Mouse (Mus musculus): ENCODE data around the gene Midn.
A peak's percentile ranks its signal among the peaks of the same experiment; 100 is the strongest.
"Not testable (repeated sequence)": the region's sequence is repeated elsewhere in the genome, so short reads cannot be mapped to it uniquely, and the experiment has no call there.

Midn gene

DNA sequence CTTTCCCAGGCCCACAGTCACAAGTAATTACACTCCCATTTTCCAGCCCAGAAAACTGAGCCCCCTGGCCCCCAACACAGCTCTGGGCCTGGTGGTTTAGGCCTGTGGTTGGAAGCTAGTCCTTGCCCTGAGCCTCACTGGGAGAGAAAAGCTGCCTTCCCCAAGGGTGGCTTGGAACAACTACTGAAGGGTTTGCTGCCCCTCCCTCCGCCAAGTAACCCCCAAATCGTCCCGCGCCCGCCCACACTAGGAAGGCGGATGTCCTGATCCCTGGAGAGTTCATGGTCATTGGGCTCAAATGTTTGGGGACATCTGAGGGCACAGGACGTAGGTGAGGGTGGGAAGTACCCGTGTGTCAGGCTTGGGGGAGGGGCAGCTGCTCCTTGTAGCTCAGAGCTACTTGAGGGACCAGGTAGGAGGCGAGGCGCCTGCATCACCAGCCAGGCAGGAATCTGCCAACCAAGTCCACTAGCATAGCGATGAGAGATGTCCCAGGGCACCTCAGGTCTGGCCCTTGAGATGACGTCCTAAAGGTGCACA, 11.0 kb downstream of the Midn start:
- DNase-seq, result peak; percentile 81

DNA sequence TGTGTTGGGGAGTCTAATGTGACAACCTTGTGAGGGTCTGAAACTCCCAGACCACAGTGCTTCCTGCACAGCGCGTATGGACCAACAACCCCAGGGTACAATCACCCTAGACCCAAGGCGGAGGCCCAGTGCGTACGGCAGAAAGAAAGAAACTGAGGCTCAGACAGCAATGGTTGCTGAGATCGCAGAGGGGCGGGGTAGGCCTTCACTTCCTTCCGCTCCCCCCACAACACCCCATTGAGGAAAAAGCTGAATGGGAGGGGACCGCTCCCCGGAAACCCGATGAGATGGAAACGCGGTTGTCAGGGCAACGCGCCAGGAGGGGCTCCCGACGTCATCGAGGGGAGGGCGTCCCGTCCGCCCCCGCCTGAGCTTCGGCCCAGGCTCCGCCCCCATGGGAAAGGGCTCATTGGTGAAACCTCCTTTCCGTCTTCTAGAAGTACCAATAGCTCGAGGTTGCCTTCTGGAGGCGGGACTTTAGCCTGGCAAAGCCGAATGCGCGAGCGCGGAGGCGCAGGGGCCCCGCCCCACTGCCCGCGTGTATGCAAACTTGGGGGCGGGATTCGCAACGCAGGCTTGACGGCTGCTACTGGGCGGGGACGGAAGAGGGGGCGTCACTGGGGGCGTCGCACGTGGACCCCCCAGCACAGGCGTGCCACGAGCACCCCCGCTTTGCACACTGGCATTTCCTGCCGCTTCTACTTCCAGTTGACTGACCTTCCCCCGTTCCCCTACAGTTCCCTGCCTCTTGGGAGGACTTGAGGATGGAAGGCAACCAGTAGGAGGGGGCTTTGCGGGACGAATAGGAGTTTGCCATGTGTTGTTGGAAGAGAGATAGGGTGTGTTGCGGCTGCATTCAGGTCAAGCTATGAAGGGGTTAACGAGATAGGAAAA, 11.7 kb downstream of the Midn start:
- peak; percentile 99 for DNase-seq

DNA sequence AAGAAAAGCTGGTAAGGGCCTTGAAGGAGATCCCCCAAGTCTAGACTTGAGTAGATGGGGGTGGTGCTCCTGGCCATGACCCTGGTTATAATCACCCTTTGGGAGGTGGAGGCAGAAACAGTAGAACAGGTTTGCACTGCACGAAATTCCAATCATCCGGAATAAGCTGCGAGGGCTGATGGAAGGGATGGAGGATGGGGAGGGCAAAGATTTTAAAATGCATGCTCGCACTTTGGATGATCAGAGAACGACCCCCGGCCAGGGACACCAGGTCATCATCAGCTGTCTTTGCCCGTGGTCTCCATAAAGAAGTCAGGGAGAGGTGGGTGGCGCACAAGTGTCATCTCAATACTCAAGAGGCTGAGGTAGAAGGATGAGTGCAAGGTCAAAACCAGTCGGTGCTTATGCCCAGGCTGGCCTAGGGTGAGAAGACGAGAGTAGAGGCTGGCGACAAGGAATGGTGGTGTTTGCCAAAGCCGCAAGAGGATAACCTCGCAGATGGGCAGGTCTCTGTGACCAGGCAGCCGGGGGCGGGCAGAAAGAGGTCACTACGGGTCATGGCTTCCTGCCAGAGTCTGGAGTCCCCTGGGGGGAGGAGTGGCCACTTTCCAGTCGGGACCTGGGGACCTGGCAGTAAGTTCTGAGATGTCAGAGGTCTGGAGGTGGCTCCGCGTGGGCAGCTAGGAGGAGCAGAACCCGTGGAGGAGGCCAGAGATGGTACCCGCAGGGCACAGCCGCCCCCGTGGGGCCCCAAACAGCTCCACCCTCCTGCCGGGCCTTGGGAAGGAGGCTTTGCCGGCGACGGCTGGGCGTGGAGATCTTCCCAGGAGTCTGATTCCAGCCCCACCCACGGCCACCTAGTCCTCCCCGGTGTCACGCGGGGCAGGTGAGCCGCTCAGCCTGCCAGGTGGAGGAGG, 12.6 kb downstream of the Midn start:
- peak; percentile 71 for DNase-seq

DNA sequence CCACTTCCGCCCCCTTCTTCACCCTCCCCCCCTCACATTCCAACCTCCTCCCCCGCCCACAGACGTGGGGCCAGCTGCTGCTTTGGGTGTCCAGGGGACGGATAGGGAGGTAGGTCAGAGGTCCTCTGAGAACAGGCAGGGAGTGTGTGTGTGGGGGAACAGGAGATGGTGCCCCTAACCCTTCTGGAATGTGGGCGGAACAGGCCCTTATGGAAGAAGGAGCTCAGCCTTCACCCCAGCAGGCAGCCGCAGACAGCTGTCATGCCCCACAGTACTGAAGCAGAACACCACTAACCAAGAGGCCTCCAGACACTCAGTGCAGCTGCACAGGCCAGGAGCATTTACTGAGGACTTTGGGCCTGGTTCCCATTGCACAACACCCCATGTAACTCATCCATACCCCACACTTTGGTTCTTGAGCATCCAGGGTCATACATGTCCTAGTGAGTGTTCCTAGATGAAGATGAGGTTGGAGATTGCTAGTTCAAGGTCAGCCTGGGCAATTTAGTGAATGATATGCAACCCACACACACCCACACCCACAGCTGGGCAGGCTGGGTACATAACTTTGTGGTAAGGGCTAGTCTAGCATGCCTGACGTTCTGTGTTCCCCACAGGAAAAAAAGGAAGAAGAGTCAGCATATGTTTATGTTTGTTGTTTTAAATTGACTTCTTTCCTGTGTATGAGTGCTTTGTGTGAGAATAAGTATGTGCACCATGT, 13.6 kb downstream of the Midn start:
- peak; percentile 65 for DNase-seq

DNA sequence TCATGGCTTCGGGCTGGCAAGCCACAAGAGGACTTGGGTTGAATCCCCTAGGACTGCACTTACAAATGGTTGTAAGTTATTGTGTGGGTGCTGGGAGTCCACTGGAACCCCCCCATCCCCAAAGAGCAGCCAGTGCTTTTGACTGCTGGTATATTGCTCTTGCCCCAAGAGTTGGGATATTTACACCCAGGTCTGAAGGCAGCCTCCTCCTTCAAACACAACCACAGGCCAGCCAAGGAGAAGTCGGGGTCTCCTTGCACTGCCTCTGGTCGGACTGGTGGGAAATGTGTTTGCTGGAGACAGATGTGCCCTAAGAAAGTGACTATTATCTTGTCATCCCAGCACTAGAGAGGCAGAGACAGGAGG, 14.2 kb downstream of the Midn start:
- no peak for DNase-seq

DNA sequence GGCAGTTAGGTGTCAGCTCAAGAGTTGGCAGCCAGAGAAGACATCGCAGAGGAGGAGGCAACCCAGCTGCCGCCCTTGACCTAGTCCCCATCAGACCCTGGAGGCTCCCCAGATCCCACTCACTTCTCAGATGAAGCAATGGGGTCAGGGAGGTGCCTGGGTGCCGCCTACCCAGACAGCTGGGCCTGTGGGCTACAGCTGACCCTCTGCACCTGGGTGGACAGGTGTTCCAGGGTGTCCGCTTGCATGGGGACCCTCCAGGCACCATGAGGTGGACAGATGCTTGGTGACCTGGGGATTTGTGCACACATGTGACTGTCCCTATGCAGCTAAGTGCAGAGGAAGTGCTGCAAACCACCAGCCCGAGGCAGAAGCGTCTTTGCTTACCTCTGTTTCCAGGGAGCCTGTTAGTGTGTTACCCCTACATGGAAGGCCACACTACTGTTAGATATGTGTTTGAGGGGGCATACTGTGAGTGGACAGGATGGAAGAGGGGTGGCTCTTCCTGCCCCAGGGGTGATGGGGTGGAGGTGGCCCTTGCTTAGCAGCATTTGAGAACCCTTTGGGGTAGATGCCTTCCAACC, 14.7 kb downstream of the Midn start:
- DNase-seq, result peak; percentile 50

DNA sequence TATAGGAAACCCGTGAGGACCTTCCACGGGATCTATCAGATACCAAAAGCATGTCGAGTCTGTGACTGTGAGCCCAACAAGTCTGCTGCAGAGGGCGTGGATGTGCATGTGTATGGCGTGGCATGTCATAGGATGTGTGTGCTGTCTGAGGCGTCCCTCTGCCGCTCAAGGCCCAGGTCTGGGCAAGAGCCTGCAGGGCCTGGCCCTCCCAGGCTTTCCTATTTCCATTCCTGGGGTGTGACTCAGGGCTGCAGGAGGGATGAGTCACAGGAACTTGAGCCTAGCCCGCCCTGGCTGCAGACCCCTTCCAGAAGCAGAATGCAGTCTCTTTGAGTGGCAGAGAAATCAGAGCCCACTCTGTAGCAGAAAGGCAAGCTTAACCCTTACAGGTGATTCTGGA, 15.6 kb downstream of the Midn start:
- DNase-seq, result peak; percentile 36

DNA sequence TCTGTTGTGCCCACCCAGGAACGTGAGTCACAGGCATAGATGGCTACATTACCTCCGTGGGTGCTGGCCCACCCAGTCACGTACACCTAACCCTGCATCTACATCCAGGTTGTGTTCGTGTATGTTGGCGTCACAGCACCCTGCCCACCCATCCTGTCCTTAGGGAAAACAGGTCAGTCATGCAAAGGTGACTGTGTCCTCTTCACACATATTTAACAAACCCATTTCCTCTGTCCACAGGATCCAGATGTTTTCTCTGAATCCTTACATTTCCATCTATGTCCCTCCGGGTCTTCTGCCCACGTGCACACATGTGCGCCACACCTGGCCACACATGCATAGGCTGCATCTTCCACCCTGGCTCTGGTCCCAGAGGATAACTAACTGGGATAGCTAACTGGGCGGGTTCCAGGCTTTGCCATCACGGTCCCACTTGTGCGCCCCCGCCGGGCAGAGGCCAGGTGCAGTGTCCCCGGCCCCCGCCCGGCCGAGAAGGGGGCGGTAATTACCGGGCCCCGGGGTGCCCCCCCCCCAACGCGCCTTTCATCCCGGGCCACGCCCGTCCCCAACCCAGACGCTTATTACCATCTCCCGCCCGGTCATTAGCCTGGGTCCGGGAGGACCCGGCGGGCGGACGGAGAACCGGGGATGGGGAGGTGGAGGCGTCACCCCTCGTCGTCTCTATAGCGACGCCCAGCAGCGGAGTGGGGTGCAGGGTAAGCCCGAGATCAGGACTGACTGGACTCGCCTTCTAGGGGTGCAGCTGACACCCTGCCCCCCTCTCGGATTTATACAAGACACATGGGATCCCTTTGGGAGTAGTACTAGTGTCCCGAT, 16.3 kb downstream of the Midn start:
- no peak for DNase-seq

DNA sequence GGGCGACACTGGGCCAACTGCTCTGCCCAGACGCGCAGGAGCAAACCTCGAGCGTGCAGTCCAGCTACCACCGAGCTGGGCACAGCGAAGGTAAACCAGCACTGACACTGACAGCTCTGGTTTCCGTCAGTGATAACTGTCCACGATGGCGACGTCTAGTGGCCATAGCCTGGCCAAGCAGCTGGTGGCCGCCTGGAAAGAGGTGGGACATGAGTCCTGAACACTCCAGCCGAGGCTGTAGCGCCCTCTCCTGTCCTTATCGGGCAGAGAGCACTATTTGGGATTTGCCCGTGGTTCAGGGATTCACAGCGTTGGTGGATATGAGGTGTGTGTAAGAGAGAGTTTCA, 16.9 kb downstream of the Midn start:
- DNase-seq, result peak; percentile 92

DNA sequence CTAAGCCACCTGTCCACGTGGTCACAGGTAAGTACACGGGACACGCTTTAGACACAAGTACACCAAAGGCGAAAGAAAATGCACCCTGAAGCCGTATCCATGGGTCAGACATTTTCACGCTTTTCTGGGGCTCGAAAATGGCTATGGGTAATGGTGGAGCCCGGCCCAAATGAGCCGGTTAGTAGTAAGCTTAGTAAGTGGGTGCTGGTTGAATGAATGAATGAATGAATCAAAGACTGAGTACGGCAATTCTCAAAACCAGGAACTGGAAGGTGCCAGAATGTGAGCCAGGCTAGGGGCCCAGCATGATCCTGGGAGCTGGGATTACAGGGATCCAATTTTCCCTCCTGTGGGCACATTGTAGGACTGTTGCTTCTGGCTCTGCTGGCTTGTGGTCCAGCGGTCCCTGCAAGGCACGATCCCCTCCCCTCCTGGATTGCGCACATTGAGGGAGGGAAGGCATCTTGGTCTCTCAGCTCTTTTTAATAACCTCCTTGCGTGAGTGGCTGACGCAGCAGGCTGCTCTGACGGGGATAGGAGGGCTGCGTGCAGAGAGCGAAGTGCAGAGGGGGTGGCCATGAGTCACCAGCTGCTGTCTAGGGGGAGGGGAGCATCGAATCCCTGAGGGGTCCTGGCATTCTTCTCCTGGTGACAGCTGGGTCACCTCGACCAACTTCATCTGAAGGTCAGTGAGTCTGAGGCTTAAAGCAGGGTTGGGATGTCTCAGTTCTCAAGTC, 17.5 kb downstream of the Midn start, which contains the start of gene Cirbp:
Gene Cirbp (plus strand): TSS at position 594 of the 737 bp plus-strand sequence.
- DNase-seq, result peak; percentile 33

DNA sequence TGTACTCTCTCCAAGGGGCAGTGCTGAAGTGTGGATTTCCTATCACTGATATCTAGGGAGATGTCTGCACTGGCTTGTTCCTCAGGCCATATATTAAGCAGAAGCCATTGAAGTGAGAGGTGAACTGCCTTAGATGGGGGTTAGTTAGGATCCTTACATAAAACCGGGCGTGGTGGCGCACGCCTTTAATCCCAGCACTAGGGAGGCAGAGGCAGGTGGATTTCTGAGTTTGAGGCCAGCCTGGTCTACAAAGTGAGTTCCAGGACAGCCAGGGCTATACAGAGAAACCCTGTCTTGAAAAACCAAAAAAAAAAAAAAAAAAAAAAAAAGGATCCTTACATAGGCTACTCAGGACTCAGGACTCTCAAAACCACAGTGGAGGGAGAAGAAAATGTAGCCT, 18.1 kb downstream of the Midn start:
- DNase-seq, result not testable (repeated sequence)

DNA sequence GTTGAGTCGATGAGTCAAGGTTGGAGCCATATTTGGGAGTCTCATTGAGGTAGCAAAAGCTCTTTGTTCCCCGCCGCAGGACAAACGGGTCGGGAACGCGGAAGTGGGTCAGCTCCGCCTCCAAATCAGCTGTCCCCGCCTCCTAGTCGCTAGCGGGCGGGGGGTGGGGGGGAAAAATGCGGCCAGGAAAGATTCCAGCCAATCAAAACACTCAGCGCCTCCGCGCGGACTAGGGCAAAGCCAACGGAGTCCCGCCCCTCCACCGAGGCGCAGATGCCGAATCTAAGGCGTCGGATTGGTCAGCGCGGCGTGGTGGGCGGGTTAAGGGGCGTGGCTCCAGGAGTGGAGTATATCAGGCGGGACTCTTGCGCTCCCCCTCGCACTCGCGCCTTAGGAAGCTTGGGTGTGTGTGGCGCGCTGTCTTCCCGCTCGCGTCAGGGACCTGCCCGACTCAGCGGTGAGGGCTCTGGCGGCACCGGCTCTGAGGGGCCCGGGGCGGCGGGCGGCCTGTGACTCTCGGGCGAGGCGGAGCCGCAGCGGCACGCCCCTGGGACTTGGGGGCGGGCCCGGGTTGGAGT, 19.5 kb downstream of the Midn start:
- DNase-seq, result peak; percentile 99

DNA sequence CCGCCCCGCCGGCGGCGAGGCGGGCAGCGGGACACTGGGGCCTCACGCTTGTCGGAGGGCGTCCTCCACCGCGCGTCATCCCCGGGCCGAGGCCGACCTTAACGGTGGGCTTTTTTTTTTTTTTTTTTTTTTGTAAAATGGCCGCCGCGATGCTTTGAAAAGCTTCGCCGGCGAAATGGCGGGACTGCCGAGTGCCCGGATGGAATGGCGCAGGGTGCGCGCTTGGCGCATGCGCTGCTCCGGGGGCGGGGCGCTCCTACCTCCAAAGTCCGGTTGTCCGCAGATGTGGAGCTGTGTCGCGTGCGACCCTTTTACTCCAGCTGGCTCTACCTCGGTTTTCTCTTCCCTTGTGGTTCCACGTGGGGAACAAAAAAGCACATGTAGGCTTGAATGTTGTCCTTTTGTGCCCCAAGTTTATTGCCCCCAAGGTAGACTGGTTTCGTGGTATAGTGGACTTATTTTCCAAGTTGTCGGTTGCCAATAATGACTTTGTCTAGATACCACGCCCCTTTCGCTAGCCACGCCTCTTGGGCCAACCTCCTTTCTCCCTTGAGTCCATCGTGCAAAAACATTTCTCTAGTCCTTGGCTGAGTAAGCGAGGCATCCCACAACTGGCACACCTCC, 20.1 kb downstream of the Midn start:
- DNase-seq, result peak; percentile 93

DNA sequence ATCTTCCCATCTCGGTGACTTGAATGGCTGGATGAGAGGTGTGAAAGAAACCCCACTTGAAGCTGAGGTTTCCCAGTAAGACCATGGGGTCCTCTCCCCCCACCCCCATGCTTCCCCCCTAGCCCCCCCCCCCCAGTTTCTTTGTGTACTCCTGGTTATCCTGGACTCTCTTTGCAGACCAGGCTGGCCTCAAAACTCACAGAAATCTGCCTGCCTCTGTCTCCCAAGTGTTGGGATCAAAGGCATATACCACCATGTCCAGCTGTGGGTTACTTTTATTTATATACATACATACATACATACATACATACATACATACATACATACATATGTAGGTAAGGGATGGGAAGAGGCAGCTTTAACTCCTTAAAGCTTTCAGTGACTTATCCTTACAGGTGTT, 21.0 kb downstream of the Midn start:
- DNase-seq, result no peak

DNA sequence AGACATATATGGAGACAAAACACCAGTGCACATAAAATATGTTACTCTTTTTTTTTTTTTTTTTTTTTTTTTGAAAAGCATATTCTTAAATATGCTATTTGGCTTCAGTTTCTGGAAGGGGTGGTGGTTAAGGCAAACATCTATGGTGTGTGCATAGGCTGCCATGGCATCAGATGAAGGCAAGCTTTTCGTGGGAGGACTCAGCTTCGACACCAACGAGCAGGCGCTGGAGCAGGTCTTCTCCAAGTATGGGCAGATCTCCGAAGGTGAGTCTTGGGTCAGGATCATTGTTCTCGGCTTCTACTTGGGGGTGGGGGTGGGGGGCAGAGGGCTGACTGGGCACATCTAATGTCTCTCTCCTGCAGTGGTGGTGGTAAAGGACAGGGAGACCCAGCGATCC, 21.6 kb downstream of the Midn start:
- DNase-seq, result peak; percentile 11

DNA sequence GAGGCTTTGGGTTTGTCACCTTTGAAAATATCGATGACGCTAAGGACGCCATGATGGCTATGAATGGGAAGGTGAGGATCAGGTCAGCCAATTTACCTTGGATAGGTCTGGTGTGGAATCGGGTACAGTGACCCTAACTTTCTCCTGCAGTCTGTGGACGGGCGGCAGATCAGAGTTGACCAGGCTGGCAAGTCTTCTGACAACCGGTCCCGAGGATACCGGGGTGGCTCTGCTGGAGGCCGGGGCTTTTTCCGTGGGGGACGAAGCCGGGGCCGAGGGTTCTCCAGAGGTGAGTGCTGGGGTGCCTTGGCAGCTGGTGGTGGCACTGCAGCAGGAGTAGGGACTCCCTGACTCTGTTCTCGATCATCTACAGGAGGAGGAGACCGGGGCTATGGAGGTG, 22.0 kb downstream of the Midn start:
- peak; percentile 30 for DNase-seq

DNA sequence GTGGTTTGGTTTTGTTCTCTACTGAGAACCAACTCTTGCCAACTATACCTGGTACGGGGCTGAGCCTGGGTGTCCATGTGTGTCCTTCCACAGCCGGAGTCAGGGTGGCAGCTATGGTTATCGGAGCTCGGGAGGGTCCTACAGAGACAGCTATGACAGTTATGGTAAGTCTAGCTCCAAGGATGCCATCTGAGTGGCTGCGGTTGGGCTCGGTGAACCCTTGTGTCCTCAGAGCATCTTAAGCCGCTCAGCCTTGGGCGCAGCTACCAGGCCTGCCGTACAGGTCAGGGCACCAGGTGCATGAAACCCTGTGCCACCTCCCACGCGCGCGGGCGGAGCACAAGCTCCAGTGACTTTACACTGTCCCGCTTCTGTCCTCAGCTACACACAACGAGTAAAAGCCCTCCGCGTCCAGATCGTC, 22.5 kb downstream of the Midn start:
- DNase-seq, result peak; percentile 31

DNA sequence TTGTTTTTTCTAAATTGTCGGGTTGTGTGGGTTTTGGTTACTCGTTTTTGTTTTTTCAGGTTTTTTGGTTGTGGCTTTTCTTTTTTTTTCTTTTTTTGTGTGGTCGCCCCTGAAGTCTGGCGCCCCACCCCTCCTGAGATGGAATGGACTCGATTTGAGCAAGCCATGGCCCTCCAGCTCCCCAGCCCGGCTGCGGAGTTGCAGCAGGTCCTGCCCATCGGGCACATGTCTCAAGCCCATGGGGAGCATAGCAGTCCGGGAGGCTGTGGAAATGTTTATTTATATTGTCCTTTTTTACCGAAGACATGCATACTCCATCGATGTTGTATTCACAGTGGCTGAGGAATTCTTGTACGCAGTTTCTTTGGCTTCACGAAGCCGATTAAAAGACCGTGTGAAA, 23.2 kb downstream of the Midn start:
- no peak for DNase-seq

DNA sequence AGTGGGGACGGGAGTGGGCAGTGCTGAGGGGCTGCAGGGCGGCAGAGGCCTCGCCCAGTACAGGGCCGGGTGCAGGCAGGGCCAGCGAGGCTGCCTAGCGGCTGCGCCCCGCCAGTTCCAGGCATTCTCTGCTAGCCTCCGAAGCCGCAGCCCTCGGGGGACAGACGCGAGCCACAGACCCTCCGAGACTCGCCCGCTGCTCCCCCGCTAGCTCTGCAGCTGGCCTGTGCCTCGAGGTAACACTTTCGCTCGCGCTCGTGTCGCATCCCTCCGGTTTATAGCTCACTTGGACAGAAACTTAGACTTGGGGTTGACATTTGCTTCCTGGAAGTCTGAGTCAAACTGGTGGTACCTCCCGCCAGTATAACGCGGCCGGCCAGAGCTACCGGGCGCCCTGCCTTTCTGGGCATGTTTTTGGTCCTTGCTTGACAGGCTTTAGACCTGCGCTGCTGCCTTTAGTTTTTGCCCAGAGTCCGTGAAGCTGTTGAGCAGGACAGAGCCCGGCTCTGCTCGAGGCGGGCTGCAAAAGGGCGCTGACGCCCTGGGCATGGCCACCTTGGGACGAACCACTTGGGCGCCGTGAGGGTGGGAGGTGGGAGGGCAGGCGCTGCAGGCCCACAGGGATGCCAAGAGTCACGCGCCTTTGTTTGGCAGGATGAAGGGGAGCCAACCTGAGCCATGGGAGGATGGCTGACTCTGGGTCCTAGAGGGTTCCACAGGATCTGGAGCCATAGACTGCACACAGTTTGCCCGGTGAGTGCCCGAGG, 23.9 kb downstream of the Midn start:
- DNase-seq, result peak; percentile 45

Measured in thymus, postnatal 4 days (tissue).